Mouse (Mus musculus): Measurements from ENCODE around the gene Ptgs1.
"Not testable (repeated sequence)": the region's sequence is repeated elsewhere in the genome, so short reads cannot be mapped to it uniquely, and the experiment has no call there.

Gene Ptgs1

GRCm38 (mm10) chr2:36230366-36230765 lies at the start of gene Ptgs1:
TSS of gene Ptgs1 (plus strand) at chr2:36230426.
- DNase-seq, result no peak

- not testable (repeated sequence) for DNase-seq
These were observed 48.4 kb upstream of the Ptgs1 start for GRCm38 (mm10) chr2:36181587-36182368.

GRCm38 (mm10) chr2:36183278-36183677 lies 46.9 kb upstream of the Ptgs1 start:
- DNase-seq, result no peak

- no peak for DNase-seq
These were observed 46.0 kb upstream of the Ptgs1 start for GRCm38 (mm10) chr2:36184192-36184591.

GRCm38 (mm10) chr2:36184876-36185275 lies 45.4 kb upstream of the Ptgs1 start:
- DNase-seq, result no peak

GRCm38 (mm10) chr2:36189200-36189599 lies 41.0 kb upstream of the Ptgs1 start:
- not testable (repeated sequence) for DNase-seq

GRCm38 (mm10) chr2:36191098-36191941 lies 38.9 kb upstream of the Ptgs1 start:
- DNase-seq, result no peak

- DNase-seq, result no peak
These were observed 33.2 kb upstream of the Ptgs1 start for GRCm38 (mm10) chr2:36197021-36197420.

GRCm38 (mm10) chr2:36197919-36198881 lies 32.0 kb upstream of the Ptgs1 start:
- DNase-seq, result no peak

- DNase-seq, result no peak
These were observed 31.4 kb upstream of the Ptgs1 start for GRCm38 (mm10) chr2:36198882-36199262.

GRCm38 (mm10) chr2:36200813-36201212 lies 29.4 kb upstream of the Ptgs1 start:
- no peak for DNase-seq

- no peak for DNase-seq
These were observed 28.2 kb upstream of the Ptgs1 start for GRCm38 (mm10) chr2:36201756-36202610.

GRCm38 (mm10) chr2:36202611-36202880 lies 27.7 kb upstream of the Ptgs1 start:
- DNase-seq, result no peak

GRCm38 (mm10) chr2:36203011-36203825 lies 27.0 kb upstream of the Ptgs1 start:
- DNase-seq, result no peak

GRCm38 (mm10) chr2:36204595-36204994 lies 25.6 kb upstream of the Ptgs1 start:
- no peak for DNase-seq

GRCm38 (mm10) chr2:36207071-36207470 lies 23.2 kb upstream of the Ptgs1 start:
- no peak for DNase-seq

- no peak for DNase-seq
These were observed 19.4 kb upstream of the Ptgs1 start for GRCm38 (mm10) chr2:36210796-36211195.

GRCm38 (mm10) chr2:36211785-36212184 lies 18.4 kb upstream of the Ptgs1 start:
- no peak for DNase-seq

GRCm38 (mm10) chr2:36213108-36213507 lies 17.1 kb upstream of the Ptgs1 start:
- no peak for DNase-seq

- peak; percentile 65 for DNase-seq
These were observed 16.2 kb upstream of the Ptgs1 start for GRCm38 (mm10) chr2:36214023-36214422.

GRCm38 (mm10) chr2:36214425-36214824 lies 15.8 kb upstream of the Ptgs1 start:
- no peak for DNase-seq

All from cerebellum, adult 11 months (tissue).